8 mouse cellular contexts compared by ENCODE assay signal in the genomic region with DNA sequence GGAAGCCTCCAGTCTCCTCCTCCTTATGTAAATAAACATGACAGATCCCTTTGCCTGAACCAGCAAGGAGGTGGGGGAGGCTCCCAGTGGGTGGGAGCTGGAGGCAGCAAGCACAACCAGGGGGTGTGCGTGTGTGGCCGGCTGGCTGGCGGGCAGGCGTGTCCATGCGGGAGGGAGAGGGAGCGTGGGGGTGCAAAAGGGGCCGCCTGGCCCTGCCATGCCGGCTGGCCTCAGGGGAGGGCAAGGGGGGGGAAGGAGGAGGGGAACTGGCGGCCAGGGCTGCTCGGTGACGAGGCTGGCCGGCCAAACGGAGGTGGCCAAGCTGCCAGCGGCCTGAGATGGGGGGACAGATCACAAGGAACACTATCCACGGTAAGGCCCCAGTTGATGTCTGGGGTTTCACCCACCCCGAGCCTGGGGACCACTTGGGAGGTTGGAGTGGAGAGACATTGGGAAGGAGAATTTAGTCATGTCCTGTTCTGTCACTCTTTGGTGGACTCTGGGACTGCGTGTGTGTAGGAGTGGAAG. TPM values are rescaled to one million over a fixed set of nuclear protein-coding genes. Genes with fewer than 3 reads are reported as not detected.
A peak's percentile ranks its signal among the peaks of the same experiment; 100 is the strongest.
DNase-seq lines count a peak whose midpoint lies in the region; ATAC-seq and TF ChIP-seq lines count a peak whose summit lies in the region.

No protein-coding gene starts in this region.

- H3K4me2 ChIP-seq in hindbrain, postnatal 0 days (ENCODE audit: low read depth, low read length), result peak overlapping the region; percentile 48

- no peaks in the 10 kb centered on the region for H3K9me3 ChIP-seq in hindbrain, postnatal 0 days (ENCODE audit: low read length)

- H3K4me1 ChIP-seq in hindbrain, postnatal 0 days (ENCODE audit: insufficient read depth, low read length), result peaks cover 15% of the 10 kb centered on the region

- peak; percentile 67; the same call in 1 of the 2 replicates for ATAC-seq in hindbrain, postnatal 0 days
- no peak for ATAC-seq in megakaryocyte-erythroid progenitor cell, adult 5-6 weeks (replicated peaks; ENCODE audit: low FRiP score, low TSS enrichment, poor library complexity, severe bottlenecking)

- H3K9ac ChIP-seq in hindbrain, postnatal 0 days (replicated peaks; ENCODE audit: low read length), result peak overlapping the region; percentile 30

- intact Hi-C loops in left cerebral cortex, postnatal 36 days (cut with DNase I), result no loop called here

- WGBS in hindbrain, postnatal 0 days, result 3% methylated on average over 16 of the region's 17 CpGs

- H3K36me3 ChIP-seq in hindbrain, postnatal 0 days (ENCODE audit: insufficient read depth, low read length), result no peaks in the 10 kb centered on the region

- H3K27ac ChIP-seq in hindbrain, postnatal 0 days, result no peak overlapping the region; the same call in 1 of the 2 replicates

- H3K4me3 ChIP-seq in hindbrain, postnatal 0 days (ENCODE audit: low read length), result peak overlapping the region; percentile 16; the same call in 1 of the 2 replicates

- H3K27me3 ChIP-seq in hindbrain, postnatal 0 days (ENCODE audit: insufficient read depth, low read length), result no peaks in the 10 kb centered on the region

- TF ChIP-seq CTCF in hindbrain, postnatal 0 days (IDR thresholded peaks at IDR 0.05; ENCODE audit: low read depth), result no peak

- DNase-seq in adrenal gland, adult 8-10 months, result peak; percentile 66
- peak; percentile 51 for DNase-seq in embryo, embryonic 10.5 days (ENCODE audit: low spot score)
- peak; percentile 91 for DNase-seq in gastrocnemius, postnatal 25 days
- peak; percentile 63 for DNase-seq in hindbrain, postnatal 0 days (ENCODE audit: low spot score)
- DNase-seq in left cerebral cortex, postnatal 36 days (ENCODE audit: low spot score in 2 of 2), result peak; percentile 64 to 74
- peak; percentile 62 for DNase-seq in mesoderm, embryonic 11.5 days (ENCODE audit: low read depth, low spot score)
- peak; percentile 94 for DNase-seq in skeletal muscle tissue, adult 2 months (ENCODE audit: low read depth, low spot score)

RNA-seq across cellular contexts. Expression of a gene that starts 50.2 kb away (rescaled TPM):
- total RNA-seq in adrenal gland, adult 8-10 months (2022), result 10 to 100 TPM; 16.2 to 26.8 (median 22.2) TPM
- total RNA-seq in gastrocnemius, postnatal 25 days (2021), result 100 to 1,000 TPM in 1 of 2 experiments, 10 to 100 TPM in 1; 98.2 to 105 TPM
- 95.4 and 114 TPM in 2 replicates for total RNA-seq in hindbrain, postnatal 0 days (2014; rRNA removed)
- 16.2 and 16.9 TPM in 2 replicates for polyA plus RNA-seq in hindbrain, postnatal 0 days (2015; fragmentation: Nextera tagmentation; extraction: Ambion mirVana)
- total RNA-seq in left cerebral cortex, postnatal 36 days (2021), result 100 to 1,000 TPM; 201 to 207 TPM
- total RNA-seq in megakaryocyte-erythroid progenitor cell, adult 5-6 weeks (2014; fragmentation: Nextera tagmentation), result 0.04 TPM in 1 of 2 replicates, not detected in the other
- not detected in 2 replicates for total RNA-seq in megakaryocyte-erythroid progenitor cell, adult 5-6 weeks (2017)

Comparison
In these comparisons a context has a peak if more than half of its experiments do, and no peak if none do; other contexts are left out.
1. RNA of a gene that starts 50.2 kb away (total RNA-seq): 201 to 207 TPM in left cerebral cortex, postnatal 36 days, 95.4 to 114 TPM in hindbrain, postnatal 0 days, 98.2 to 105 TPM in gastrocnemius, postnatal 25 days and 16.2 to 26.8 TPM in adrenal gland, adult 8-10 months; 0.04 TPM in megakaryocyte-erythroid progenitor cell, adult 5-6 weeks; every median in the first group is over 10 times any median in the second.
2. Peak in every context shown above with its lines, with median percentiles within 50 percentile points of each other: DNase-seq.